Mouse (Mus musculus) myocyte (in vitro differentiated cells): ENCODE results near the gene Zkscan14.
A peak's percentile ranks its signal among the peaks of the same experiment; 100 is the strongest.

Experiments
- CEBPB ChIP-seq: IDR thresholded peaks from 2 replicates; pipeline ENCODE4 v1.6.1; 2011; ENCODE audit warnings: mild to moderate bottlenecking, moderate library complexity; ENCODE audit not compliant: poor library complexity, insufficient read depth, severe bottlenecking
- E2F4 ChIP-seq: IDR thresholded peaks from one replicate; pipeline ENCODE4 v1.6.1; 2011; ENCODE audit warnings: mild to moderate bottlenecking, control low read depth, moderate library complexity; ENCODE audit not compliant: insufficient read depth
- POLR2A ChIP-seq: IDR thresholded peaks from one replicate; pipeline ENCODE4 v1.6.1; 2011; ENCODE audit warnings: low read depth, mild to moderate bottlenecking, control low read depth, moderate library complexity; ENCODE audit not compliant: insufficient read length
- POLR2AphosphoS2 ChIP-seq: IDR thresholded peaks from one replicate; pipeline ENCODE4 v1.6.1; 2011; ENCODE audit warnings: low read depth, control low read depth; ENCODE audit not compliant: insufficient read length
- REST ChIP-seq: IDR thresholded peaks from one replicate; pipeline ENCODE4 v1.6.1; 2011; ENCODE audit warnings: mild to moderate bottlenecking, control low read depth, moderate library complexity; ENCODE audit not compliant: insufficient read depth, insufficient read length
- SRF ChIP-seq: IDR thresholded peaks from one replicate; pipeline ENCODE4 v1.6.1; 2011; ENCODE audit warnings: low read depth; ENCODE audit not compliant: control insufficient read depth, insufficient read length
- TCF12 ChIP-seq: IDR thresholded peaks from one replicate; pipeline ENCODE4 v1.6.1; 2011; ENCODE audit warnings: mild to moderate bottlenecking, control low read depth; ENCODE audit not compliant: poor library complexity, insufficient read depth, severe bottlenecking
- TCF3 ChIP-seq: IDR thresholded peaks from one replicate; pipeline ENCODE4 v1.6.1; 2011; ENCODE audit warnings: low read depth, control low read depth; ENCODE audit not compliant: insufficient read length
- USF1 ChIP-seq: IDR thresholded peaks from one replicate; pipeline ENCODE4 v1.6.1; 2011; ENCODE audit warnings: low read depth, mild to moderate bottlenecking, control low read depth, moderate library complexity

DNA sequence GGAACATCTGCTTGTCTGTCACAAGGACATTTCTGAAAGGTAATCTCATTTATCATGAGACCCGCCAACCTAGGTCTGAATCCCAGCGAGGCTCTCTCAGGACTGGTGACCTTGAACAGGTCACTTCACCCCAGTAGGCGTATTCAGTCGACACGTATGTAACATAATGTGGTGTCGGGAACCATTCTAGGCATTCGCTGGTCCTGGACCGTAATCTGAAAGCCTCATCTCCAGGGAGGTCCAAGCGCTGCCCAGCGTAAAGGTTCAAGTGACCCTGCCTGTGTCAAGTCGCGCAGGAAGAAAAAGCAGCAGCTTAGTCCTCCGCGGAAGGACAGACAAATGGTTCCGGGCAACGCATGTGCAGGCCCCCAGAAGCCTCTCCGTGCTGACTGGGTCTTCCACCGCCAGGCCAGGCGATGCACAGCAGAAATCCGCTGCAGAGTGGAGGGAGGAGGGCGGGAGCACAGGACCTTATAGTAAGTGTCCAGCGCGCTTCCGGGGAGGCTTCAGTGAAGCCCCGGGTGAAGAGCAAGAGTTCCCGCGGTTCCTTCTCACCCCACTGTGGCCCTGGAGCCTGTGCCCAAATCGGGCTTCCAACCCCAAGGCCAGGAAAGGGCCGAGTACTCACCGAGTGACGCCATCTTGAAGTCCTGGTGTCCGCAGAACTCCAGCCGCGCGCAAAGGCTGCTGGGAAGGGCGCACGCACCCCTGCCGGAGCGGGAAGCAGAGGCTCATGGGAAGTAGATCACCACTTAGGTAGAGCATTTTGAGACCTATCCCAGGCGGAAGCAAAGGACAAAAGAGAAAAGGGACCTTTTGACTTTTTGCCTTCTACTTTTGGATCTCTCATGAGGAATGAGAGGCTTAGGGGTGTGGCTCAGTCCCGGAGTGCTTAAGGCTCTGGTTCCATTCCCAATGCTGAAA, 10.5 kb downstream of the Zkscan14 start:
- TF ChIP-seq TCF3: no peak
- peak; percentile 48 for TF ChIP-seq E2F4
- no peak for TF ChIP-seq CEBPB
- TF ChIP-seq POLR2A: peak; percentile 91
- TF ChIP-seq TCF12: no peak
- TF ChIP-seq USF1: no peak
- peak; percentile 90 for TF ChIP-seq POLR2AphosphoS2
- no peak for TF ChIP-seq SRF
- no peak for TF ChIP-seq REST
